Mouse (Mus musculus): ENCODE results near the gene Cog2. TPM values are rescaled to one million over a fixed set of nuclear protein-coding genes. Genes with fewer than 3 reads are reported as not detected.

The Cog2 gene
- polyA plus RNA-seq, 1 experiment from 2014 or later = 43.5 TPM

DNA sequence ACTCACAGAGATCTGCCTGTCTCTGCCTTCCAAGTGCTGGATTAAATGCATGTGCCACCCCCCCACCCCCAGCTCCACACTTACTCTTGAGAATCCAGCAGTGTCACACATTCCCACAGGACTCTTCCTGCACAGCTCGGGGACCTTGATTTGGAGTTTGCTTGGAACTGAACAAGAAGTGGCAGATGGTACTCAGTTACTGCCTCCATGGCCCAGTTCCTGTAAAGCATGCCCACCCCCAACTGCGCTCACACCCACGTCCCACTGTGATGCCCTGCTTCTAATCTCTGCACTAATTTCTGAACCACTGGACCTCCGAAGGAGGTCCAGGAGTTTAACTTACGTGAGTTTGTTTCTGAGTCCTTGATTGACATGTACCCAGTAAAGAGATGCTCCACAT, 23.7 kb upstream of the Cog2 start:
- H3K36me3 ChIP-seq = no peaks in the 10 kb centered on the region
- WGBS = 93% methylated on average over 5 of the region's 5 CpGs
- H3K9me3 ChIP-seq (replicated peaks) = no peaks in the 10 kb centered on the region
- no peak for DNase-seq (ENCODE audit: low spot score)
- no peaks in the 10 kb centered on the region for H3K27me3 ChIP-seq (ENCODE audit: low read depth, poor library complexity, severe bottlenecking)
- no peak overlapping the region for H3K27ac ChIP-seq
- H3K4me3 ChIP-seq = no peak overlapping the region
- H3K4me1 ChIP-seq = peaks cover 9% of the 10 kb centered on the region; the same call in 1 of the 2 replicates

DNA sequence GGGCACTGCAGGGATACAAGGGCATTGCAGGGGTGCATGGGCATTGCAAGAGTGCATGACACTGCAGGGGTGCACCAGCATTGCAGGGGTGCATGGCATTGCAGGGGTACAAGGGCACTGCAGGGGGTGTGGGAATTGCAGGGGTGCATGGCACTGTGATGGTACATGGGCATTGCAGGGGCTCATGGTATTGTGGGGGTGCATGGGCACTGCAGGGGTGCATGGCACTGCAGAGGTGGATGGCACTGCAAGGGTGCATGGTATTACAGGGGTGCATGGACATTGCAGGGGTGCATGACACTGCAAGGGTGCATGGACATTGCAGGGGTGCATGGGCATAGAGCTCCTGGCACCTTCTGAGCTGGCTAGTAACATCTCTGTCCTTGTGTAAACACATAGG, 22.2 kb upstream of the Cog2 start:
- Histone ChIP-seq H3K27ac (no peak overlapping the region), H3K27me3 (ENCODE audit: low read depth, poor library complexity, severe bottlenecking) (no peaks in the 10 kb centered on the region), H3K9me3 (replicated peaks) (no peaks in the 10 kb centered on the region), H3K36me3 (no peaks in the 10 kb centered on the region), H3K4me3 (no peak overlapping the region), H3K4me1 (peaks cover 4% of the 10 kb centered on the region; the same call in 1 of the 2 replicates)
- DNase-seq (ENCODE audit: low spot score) = no peak

DNA sequence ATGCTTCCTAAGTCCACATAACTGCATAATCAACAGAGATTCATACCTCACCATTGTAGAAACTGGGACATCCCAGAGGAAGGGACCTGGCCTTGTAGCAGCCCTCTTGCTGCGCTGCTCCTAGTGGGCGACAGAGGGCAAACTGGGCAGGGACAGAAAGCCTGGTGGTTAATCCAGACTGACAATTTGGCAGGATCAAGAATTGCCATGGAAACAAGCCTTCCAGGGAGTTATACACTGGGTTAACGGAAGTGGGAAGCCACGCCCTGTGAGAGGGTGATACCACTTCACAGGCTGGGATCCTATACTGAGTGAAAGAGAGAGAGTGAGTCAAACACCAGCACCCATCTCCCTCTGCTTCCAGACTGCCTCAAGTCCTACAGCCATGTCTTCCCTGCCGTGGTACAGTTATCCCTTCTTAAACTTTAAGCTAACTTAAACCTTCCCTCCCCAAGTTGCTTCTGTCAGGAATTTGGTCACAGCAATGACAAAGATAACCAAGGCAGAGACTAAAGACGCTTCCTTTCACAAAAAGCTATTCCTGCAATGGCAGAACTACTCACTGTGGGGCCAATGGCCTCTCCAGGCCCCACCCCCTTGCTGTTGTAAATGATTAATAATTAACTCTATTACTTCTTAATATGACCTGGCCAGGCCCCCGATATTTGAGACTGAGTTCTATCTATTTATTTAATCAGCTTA, 21.2 kb upstream of the Cog2 start:
- no peaks in the 10 kb centered on the region for H3K36me3 ChIP-seq
- no peaks in the 10 kb centered on the region for H3K27me3 ChIP-seq (ENCODE audit: low read depth, poor library complexity, severe bottlenecking)
- H3K27ac ChIP-seq = no peak overlapping the region
- DNase-seq (ENCODE audit: low spot score) = no peak
- no peaks in the 10 kb centered on the region for H3K9me3 ChIP-seq (replicated peaks)
- 64% methylated on average over 7 of the region's 7 CpGs for WGBS
- H3K4me1 ChIP-seq = 0 out of 2 replicates have a peak, but pooled peaks cover 4% of the 10 kb centered on the region
- H3K4me3 ChIP-seq = no peak overlapping the region

DNA sequence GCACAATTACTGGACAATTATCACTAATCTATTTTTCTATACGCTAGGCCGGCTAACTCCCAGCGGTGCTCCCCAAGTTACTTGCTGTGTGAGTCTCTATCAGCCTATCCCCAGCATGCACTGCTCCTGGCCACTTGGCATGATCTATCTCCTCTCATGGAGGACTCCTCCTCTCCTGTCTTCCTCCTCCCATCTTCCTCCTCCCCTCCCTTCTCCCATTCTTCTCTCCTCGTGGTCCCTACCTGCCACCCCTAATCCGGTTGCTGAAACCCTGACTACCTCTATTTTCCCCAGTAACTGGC, 20.7 kb upstream of the Cog2 start:
- no peak for DNase-seq (ENCODE audit: low spot score)
- Histone ChIP-seq H3K4me1 (0 out of 2 replicates have a peak, but pooled peaks cover 4% of the 10 kb centered on the region), H3K27ac (no peak overlapping the region), H3K36me3 (no peaks in the 10 kb centered on the region), H3K27me3 (ENCODE audit: low read depth, poor library complexity, severe bottlenecking) (no peaks in the 10 kb centered on the region), H3K4me3 (no peak overlapping the region), H3K9me3 (replicated peaks) (no peaks in the 10 kb centered on the region)
- 85% methylated on average over 5 of the region's 5 CpGs for WGBS

DNA sequence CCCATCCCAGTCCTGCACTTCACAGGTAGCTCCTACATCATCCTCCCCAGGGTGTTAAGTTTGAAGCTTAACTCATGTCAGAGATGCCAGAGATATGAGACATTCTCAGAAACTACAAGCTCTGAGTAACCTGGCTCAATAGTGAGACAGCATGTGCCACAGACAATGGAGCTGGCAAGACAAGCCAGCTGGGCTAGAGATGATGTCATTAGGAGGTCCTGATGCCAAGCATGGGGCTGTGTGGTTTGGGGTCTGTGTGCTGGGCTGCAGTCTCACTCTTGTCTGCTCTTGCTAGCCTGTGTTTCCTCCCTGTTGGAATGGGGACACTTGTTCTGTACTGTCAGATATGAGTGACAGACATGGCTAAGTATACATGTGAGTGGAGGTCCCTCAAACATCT, 14.9 kb upstream of the Cog2 start:
- no peaks in the 10 kb centered on the region for H3K36me3 ChIP-seq
- no peak overlapping the region for H3K4me3 ChIP-seq
- H3K9me3 ChIP-seq (replicated peaks) = no peaks in the 10 kb centered on the region
- no peaks in the 10 kb centered on the region for H3K27me3 ChIP-seq (ENCODE audit: low read depth, poor library complexity, severe bottlenecking)
- no peaks in the 10 kb centered on the region for H3K4me1 ChIP-seq
- H3K27ac ChIP-seq = no peak overlapping the region
- no peak for DNase-seq (ENCODE audit: low spot score)

DNA sequence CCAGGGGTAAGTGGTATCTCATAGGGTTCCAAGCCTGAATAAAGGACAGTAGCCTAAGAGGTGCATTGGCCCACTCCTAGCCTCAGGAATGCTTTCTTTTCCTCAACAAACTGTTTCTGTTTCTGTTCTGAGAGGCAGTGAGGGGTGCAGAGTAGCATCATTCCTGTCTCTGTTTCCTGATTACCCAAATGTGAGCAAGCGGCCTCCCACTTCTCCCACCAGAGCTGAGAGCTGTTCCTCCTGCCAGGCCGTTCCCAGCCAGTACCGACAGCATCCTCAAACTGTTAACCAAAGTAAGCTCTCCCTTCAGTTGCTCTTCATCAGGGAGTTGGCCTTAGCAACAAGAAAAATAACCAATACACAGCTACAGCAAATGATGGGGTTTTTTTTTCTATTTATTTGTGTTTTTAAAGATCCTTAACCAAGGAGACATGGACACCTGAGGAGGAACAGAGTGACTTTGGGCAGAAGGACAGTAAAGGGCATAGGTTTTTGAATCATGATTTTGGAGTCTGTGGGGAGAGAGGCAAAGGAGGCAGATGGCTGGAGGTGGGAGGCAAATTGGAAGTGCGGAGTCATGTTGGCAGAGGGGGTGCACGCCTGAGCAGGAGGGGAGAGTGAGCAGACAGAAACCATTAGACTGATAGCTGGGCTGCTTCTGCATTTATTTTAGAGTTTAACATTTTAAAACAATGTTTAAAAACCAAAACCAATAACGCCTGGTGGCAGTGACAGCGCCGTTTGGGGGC, 12.8 kb upstream of the Cog2 start:
- H3K27me3 ChIP-seq (ENCODE audit: low read depth, poor library complexity, severe bottlenecking) = no peaks in the 10 kb centered on the region
- no peak overlapping the region for H3K4me3 ChIP-seq
- no peaks in the 10 kb centered on the region for H3K36me3 ChIP-seq
- no peak for DNase-seq (ENCODE audit: low spot score)
- 80% methylated on average over 8 of the region's 8 CpGs for WGBS
- H3K9me3 ChIP-seq (replicated peaks) = no peaks in the 10 kb centered on the region
- H3K4me1 ChIP-seq = no peaks in the 10 kb centered on the region
- H3K27ac ChIP-seq = no peak overlapping the region

DNA sequence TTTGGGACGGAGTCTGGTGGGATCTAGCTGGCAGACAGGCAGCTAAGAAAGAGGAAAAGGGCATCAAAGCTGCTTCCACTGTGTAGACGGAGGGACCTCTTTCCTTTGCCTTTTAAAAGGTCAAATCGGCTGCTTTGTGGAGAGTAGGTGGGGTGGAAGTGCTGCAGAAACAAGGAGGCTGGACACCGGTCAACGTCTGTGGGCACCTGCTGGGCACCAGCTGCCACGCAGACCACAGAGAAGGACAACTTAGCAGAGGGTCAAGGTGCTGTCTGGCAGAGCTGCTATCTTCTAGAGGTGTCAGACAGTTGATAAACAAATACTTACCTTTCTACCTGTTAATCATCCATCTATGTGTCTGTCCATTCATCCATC, 12.3 kb upstream of the Cog2 start:
- WGBS = 85% methylated on average over 6 of the region's 6 CpGs
- no peak for DNase-seq (ENCODE audit: low spot score)
- no peaks in the 10 kb centered on the region for H3K4me1 ChIP-seq

DNA sequence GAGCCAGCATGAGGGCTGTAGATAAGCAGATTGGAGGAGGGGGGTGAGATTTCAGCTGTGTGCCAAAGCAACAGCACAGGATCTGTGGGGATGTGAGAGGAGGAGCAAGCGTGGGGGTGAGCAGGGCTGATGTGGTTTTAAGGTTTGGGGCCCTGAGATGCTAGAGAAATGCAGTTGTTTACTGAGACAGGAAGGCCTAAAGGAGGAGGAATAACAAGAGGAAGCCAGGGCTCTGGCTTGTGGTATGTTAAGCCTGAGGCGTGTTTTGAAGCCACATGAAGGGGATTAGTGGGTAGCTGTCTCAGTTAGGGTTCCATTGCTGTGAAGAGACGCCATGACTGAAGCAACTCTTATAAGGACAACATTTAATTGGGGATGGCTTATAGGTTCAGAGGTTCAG, 11.4 kb upstream of the Cog2 start:
- Histone ChIP-seq H3K36me3 (no peaks in the 10 kb centered on the region), H3K4me1 (no peaks in the 10 kb centered on the region), H3K4me3 (no peak overlapping the region), H3K9me3 (replicated peaks) (no peaks in the 10 kb centered on the region), H3K27ac (no peak overlapping the region), H3K27me3 (ENCODE audit: low read depth, poor library complexity, severe bottlenecking) (no peaks in the 10 kb centered on the region)
- no peak for DNase-seq (ENCODE audit: low spot score)
- 71% methylated on average over 3 of the region's 3 CpGs for WGBS

More for the DNA sequence above, 12.3 kb upstream of the Cog2 start:
- no peak overlapping the region for H3K4me3 ChIP-seq
- no peak overlapping the region for H3K27ac ChIP-seq
- H3K27me3 ChIP-seq (ENCODE audit: low read depth, poor library complexity, severe bottlenecking) = no peaks in the 10 kb centered on the region
- no peaks in the 10 kb centered on the region for H3K9me3 ChIP-seq (replicated peaks)
- H3K36me3 ChIP-seq = no peaks in the 10 kb centered on the region

DNA sequence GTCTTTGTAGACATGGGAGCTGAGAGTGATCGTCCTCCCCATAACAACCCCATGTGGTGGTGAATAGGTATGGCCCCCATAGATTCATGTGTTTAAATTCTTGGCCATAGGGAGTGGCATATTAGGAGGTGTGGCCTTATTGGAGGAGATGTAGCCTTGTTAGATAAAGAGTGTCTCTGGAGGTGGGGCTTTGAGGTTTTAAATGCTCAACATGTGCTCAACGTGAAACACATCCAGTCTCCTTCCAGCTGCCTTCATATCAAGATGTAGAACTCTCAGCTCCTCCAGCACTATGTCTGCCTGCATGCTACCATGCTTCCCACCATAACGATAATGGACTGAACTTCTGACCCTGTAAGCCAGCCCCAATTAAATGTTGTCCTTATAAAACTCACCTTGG, 4.5 kb upstream of the Cog2 start:
- no peaks in the 10 kb centered on the region for H3K27me3 ChIP-seq (ENCODE audit: low read depth, poor library complexity, severe bottlenecking)
- WGBS = 66% methylated on average over 3 of the region's 3 CpGs
- no peak overlapping the region for H3K27ac ChIP-seq
- H3K9me3 ChIP-seq (replicated peaks) = no peaks in the 10 kb centered on the region
- no peak for DNase-seq (ENCODE audit: low spot score)
- no peaks in the 10 kb centered on the region; the same call in 1 of the 2 replicates for H3K4me1 ChIP-seq
- no peaks in the 10 kb centered on the region for H3K36me3 ChIP-seq
- no peak overlapping the region for H3K4me3 ChIP-seq

DNA sequence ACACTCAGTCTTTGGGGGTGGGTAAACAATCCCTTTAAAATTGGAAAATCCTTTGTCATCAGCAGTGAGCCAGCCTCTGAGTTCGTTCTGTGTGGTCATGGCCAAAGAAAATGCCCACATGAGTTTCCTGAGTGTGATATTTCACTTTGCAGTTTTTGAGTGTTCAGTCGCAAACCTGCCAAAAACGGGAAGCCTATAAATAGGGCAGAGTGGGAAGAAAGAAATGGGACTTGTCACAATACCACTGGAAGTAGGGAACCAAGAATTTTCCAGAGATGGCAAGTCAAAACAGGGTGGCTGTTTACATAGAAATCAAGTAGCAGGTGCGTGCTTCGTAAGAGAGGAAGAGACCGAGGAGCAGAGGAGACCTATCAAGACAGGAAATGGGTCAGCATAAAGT, 4.0 kb upstream of the Cog2 start:
- H3K4me3 ChIP-seq = no peak overlapping the region
- DNase-seq (ENCODE audit: low spot score) = no peak
- H3K36me3 ChIP-seq = no peaks in the 10 kb centered on the region
- H3K9me3 ChIP-seq (replicated peaks) = no peaks in the 10 kb centered on the region
- WGBS = 76% methylated on average over 6 of the region's 6 CpGs
- peaks cover 5% of the 10 kb centered on the region for H3K4me1 ChIP-seq
- H3K27me3 ChIP-seq (ENCODE audit: low read depth, poor library complexity, severe bottlenecking) = no peaks in the 10 kb centered on the region
- no peak overlapping the region for H3K27ac ChIP-seq

DNA sequence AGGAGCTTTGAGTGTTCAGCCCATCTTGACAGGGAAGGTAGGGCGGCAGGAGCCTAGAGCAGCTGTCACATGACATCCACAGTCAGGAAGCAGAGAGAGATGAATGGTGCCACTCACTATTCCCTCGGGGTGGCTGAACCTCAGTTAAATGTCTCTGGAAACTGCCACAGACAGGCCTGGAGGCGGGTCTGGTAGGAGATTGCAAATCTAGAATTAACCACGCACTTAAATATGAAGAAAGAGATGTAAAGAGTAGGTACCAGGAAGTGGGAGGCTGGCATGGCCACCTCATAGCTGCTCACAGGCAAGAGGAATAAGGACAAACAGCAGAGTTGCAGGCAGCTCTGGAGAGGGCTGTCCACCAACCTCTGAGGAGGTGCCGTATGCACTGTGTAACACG, 3.4 kb upstream of the Cog2 start:
- H3K36me3 ChIP-seq = no peaks in the 10 kb centered on the region
- H3K4me3 ChIP-seq = no peak overlapping the region
- no peaks in the 10 kb centered on the region for H3K9me3 ChIP-seq (replicated peaks)
- H3K27me3 ChIP-seq (ENCODE audit: low read depth, poor library complexity, severe bottlenecking) = no peaks in the 10 kb centered on the region
- 72% methylated on average over 6 of the region's 6 CpGs for WGBS
- no peak overlapping the region for H3K27ac ChIP-seq
- no peak for DNase-seq (ENCODE audit: low spot score)
- H3K4me1 ChIP-seq = peaks cover 11% of the 10 kb centered on the region

DNA sequence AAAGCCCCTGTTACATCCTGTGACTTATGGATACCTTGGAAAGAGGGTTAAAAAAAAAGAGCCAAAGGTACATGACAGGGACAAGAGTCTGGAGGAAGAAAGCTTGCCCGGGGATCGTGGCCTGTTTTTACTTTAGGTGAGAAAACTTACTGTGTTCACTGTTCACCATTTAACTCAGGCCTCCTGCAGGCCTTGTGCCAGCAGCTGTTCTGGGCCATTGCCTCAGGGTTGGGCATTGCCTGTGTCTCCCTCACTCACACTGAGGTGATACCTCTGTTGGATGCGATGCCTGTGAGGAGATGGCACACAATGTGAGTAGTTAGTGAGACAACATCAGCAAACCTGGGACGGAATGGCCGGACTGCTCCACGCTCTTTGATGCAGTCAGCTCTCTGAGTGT, 1.4 kb downstream of the Cog2 start:
- peak overlapping the region; percentile 95; the same call in 1 of the 2 replicates for H3K4me3 ChIP-seq

DNA sequence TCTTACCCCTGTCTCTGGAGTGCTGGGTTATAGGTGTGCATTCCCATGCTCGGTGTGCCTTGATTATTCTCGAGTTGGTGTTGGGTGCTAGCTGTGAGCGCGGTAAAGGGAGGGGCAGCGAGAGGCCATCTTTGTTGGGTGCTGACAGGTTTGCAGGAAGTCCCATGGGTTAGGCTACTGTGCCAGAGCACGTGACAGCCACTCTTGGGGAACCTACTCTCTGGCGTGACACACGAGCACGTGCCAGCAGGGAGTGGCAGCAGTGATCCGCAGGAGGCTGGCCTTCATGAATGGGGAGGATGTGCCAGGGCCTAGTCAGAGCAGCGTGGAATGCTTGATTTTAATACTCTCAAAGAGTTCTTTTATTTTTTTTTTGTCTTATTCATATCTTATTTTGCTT, 5.7 kb downstream of the Cog2 start:
- DNase-seq (ENCODE audit: low spot score) = no peak
- peaks cover 69% of the 10 kb centered on the region for H3K36me3 ChIP-seq

More for the DNA sequence above, 1.4 kb downstream of the Cog2 start:
- 93% methylated on average over 6 of the region's 6 CpGs for WGBS
- H3K27me3 ChIP-seq (ENCODE audit: low read depth, poor library complexity, severe bottlenecking) = no peaks in the 10 kb centered on the region
- peaks cover 11% of the 10 kb centered on the region for H3K4me1 ChIP-seq
- peaks cover 27% of the 10 kb centered on the region for H3K36me3 ChIP-seq
- no peak overlapping the region for H3K27ac ChIP-seq
- DNase-seq (ENCODE audit: low spot score) = no peak
- no peaks in the 10 kb centered on the region for H3K9me3 ChIP-seq (replicated peaks)

More for the DNA sequence above, 5.7 kb downstream of the Cog2 start:
- Histone ChIP-seq H3K27me3 (ENCODE audit: low read depth, poor library complexity, severe bottlenecking) (no peaks in the 10 kb centered on the region), H3K4me1 (peaks cover 9% of the 10 kb centered on the region), H3K9me3 (replicated peaks) (no peaks in the 10 kb centered on the region), H3K4me3 (no peak overlapping the region), H3K27ac (no peak overlapping the region)
- 92% methylated on average over 11 of the region's 11 CpGs for whole genome bisulfite sequencing
